Mouse (Mus musculus): ENCODE measurements around the gene Rab11fip3. TPM values are rescaled to one million over a fixed set of nuclear protein-coding genes. Genes with fewer than 3 reads are reported as not detected.
"Not testable (repeated sequence)": the region's sequence is repeated elsewhere in the genome, so short reads cannot be mapped to it uniquely, and the experiment has no call there.

Gene Rab11fip3
- 10 to 100 TPM; 17.8 to 28.5 TPM for total RNA-seq (2021)
- long read RNA-seq, experiment 1, full-length matches to known transcripts: 10 of 16 reads
- long read RNA-seq, experiment 1, partial matches to known transcripts: 5 of 16 reads
- long read RNA-seq, experiment 1, other reads (novel, unspliced or antisense): 1 of 16 reads
- long read RNA-seq, experiment 2, full-length matches to known transcripts: 38 of 58 reads
- long read RNA-seq, experiment 2, partial matches to known transcripts: 6 of 58 reads
- long read RNA-seq, experiment 2, other reads (novel, unspliced or antisense): 14 of 58 reads

DNA sequence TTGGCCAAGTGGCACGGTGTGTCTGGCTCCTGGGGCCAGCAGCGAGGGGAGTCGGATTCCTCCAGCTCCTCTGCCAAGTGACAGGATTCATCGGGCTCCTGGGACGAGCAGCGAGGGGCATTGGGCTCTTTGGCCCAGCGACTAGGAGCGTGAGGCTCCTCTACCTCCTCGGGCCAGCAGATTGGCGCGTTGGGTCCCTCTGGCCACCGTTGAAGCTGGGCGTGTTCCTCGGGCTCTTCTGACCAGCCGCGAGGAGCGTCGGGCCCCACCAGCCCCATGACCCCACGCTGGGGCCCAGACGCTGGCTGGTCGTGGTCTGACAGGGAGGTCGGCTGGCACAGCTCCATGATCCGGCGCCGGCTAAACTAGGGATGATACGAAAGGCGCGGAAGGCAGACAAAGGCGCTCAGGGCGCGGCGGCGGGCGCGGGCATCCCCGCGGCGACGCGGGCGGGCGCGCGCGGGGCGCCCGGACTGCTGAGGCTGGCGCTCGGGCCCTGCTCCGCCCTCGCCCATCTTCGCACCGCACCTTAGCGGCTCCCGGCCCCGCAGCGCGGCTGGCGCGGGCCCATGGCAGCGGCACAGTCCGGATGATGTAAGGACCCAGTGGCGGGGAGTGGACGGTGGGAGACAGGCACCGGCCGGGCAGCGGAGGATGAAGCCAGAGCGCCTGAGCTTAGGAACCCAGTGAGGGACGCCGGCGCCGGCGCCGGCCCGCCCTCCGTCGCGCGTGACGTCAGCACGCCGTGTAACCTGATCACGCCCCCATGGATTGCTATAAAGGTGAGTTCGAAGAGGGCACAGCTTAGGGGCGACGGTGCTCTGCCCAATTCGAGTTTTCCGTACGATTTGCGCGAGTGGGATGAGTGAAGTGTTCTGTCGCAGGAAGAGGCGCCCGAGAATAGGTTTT is at the start of gene Rab11fip3:
Gene Rab11fip3, minus strand, starts transcription at position 725 of the 909 bp plus-strand sequence.
- peak in 1 of 2 experiments; percentile 71 for DNase-seq (ENCODE audit: low spot score in 2 of 2)

- no peak for DNase-seq (ENCODE audit: low spot score in 2 of 2)
Measured at GRCm38 (mm10) chr17:26116503-26117258, 47.3 kb upstream of the Rab11fip3 start.

- DNase-seq (ENCODE audit: low spot score in 2 of 2): no peak
Measured at GRCm38 (mm10) chr17:26115956-26116487, 46.7 kb upstream of the Rab11fip3 start.

DNA sequence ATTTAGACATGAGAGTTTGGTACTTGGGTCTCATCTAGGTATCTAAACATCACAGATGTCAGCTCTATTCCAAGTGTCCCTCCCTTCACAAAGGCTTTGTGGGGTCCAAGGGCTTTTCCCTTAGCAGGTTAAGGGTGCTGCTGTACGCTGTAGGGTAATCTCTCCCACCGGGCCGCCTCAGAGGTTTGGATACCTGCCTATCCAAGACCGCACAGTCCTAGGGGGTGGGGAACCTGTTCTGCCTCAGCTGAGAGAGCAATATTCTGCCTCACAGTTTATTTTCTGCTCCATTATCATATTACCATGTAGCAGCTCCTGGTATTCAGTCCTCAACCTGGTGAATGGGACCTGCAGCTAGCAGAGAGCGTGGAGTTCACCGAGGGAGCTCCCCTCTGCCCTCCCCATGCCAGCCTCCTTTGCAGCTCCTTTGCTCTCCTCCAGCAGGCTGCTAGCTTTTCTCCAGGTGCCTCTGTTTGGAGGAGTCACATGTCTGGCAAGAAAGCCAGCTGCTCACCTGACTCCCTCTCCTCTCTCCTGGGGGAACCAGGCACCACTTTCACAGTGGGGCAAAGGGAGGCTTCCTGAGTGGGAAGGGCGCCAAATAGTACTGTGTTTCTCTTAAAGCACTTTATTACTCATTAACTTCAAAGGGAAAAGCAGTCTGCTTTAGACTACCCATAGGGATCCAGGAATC is 46.0 kb upstream of the Rab11fip3 start:
- DNase-seq (ENCODE audit: low spot score in 2 of 2): no peak

DNA sequence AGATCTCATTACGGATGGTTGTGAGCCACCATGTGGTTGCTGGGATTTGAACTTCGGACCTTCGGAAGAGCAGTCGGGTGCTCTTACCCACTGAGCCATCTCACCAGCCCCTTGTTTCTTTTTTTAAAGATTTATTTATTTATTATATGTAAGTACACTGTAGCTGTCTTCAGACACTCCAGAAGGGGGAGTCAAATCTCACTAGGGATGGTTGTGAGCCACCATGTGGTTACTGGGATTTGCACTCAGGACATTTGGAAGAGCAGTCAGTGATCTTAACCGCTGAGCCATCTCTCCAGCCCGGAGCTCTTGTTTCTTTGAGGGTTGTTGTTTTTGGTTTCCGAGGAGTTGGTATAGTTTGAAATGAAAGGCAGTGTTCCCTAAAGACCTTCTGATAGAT is 45.1 kb upstream of the Rab11fip3 start:
- DNase-seq (ENCODE audit: low spot score in 2 of 2): not testable (repeated sequence)

DNA sequence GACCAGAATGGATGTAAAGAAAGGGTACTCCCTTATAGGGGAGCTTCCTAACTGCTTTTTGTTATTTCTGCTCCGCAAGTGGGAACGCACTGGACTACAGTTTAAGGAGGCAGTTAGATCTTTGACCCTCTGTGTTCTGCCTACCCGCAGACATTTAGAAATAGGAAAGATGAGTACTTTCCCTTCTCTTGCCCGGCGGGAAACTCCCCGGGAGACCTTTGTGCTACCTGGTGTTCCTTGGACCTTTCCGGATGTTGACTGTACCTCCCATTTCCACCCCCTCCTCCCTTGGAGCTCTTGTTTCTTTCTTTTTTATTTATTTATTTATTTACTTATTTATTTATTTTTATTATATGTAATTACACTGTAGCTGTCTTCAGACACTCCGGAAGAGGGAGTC is 44.7 kb upstream of the Rab11fip3 start:
- no peak for DNase-seq (ENCODE audit: low spot score in 2 of 2)

GRCm38 (mm10) chr17:26113181-26113948 is 44.0 kb upstream of the Rab11fip3 start, which contains the start of gene Tmem8:
Tmem8 (plus strand) TSS chr17:26113299.
- peak; percentile 43 to 52 for DNase-seq (ENCODE audit: low spot score in 2 of 2)

DNA sequence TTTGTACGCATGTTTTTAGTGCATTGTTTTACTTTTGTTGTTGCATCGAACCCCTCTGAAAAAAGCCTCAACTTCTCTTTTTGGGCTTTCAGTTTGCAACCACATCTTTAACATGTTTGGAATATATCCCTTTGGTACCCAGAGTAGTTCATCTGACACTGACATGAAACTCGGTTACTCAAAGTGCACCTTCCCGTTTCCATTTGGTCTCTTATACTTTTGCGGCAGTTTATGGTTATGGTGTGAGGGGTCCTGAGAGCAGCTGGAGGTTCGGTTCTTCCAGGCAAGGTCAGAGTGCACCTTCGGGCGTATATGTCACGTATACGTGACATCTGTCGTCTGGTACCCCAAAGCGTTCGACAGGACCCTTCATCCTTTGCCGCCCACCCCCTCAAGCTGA is 43.4 kb upstream of the Rab11fip3 start:
- DNase-seq (ENCODE audit: low spot score in 2 of 2): no peak

DNA sequence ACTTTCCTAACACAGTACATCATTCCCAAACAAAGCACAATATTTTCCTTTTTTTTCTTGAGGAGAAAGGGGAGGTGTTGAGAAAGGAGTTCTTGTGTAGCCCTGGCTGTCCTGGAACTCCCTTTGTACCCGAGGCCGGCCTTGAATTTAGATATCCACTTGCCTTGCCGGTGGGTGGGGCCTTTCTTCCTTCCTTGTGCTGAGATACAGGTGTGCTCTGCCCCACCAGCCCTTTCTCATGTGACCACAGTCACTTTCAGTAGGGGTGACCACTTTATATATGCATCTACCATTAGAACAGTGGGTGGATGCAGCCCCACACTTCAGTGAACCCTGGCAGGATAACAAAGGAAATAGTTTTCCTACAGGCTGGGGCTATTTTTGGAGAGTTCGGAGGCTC is 42.4 kb upstream of the Rab11fip3 start:
- no peak for DNase-seq (ENCODE audit: low spot score in 2 of 2)

DNA sequence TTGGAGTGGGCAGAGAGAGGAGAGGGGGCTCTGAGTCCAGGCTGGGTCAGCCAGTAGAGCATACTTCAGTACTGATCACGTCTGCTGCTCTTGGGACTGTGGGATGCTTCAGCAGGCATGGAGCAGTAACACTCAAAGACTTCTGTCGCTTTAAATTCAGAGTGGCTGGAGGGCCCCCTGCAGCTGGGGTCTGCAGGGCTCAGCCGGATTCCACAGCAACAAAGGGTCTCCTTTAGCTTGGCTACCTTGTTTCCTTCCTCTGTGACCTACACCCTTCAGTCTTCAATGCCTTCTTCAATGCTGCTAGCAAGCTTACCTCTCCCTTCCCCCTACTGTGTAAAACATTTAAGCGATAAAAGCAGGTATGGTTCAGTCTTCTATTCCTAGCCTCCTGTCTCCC is 41.7 kb upstream of the Rab11fip3 start:
- no peak for DNase-seq (ENCODE audit: low spot score in 2 of 2)

GRCm38 (mm10) chr17:26110156-26110555 is 40.8 kb upstream of the Rab11fip3 start:
- DNase-seq (ENCODE audit: low spot score in 2 of 2): no peak

DNA sequence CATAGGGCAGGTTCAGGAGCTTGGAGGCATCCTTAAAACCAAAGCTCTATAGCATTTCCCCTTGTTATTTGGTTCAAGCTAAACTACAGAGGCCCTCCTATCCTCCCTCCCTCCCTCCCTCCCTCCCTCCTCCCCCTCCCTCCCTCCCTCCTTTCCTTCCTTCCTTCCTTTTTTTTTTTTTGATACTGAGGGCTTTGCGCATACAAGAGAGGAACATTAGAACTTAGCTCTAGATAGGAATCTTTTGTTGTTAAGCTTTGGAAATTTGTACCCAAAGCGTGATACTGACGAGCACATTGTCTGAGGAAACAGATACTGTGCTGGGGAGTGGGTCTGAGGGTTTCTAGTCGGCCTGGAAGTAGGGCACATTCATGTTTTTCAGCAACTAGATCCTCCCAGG is 36.3 kb upstream of the Rab11fip3 start:
- DNase-seq (ENCODE audit: low spot score in 2 of 2): no peak

DNA sequence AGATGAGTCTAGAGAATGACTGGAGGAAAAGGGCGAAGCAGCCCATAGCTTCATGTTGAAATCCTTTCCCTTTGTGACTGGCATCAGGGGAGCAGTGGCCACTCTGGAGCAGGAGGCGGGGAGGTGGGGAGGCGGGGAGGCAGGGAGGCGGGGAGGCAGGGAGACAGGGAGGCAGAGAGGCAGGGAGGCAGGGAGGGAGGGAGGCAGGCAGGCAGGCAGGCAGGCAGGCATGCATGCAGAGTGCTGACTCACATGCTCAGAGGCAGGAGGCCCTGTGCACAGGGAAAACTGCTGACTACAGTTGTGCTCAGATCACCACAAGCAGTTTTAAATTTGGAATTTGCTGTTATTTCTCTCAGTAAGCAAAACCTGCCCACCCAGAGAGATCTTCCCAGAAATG is 32.1 kb upstream of the Rab11fip3 start:
- DNase-seq (ENCODE audit: low spot score in 2 of 2): no peak

DNA sequence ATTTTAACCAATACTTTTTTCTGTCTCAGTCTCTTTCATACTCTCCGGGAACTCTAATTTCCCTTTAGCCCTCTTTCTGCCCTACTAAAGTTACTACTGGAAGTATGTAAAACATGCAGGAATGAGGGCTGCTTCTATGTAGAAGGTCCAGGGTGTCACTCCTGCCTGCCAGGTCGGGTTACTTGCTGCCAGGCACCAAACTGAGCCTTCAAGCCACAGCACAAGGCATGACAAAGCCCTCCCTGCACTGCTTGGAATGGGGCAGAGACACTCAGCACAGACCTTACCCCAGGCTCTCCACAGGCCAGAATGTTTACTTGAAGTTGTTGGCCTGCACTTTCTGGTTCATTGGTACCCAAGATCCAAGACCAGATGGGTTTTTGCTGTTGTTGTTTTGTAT is 30.8 kb upstream of the Rab11fip3 start:
- no peak for DNase-seq (ENCODE audit: low spot score in 2 of 2)

DNA sequence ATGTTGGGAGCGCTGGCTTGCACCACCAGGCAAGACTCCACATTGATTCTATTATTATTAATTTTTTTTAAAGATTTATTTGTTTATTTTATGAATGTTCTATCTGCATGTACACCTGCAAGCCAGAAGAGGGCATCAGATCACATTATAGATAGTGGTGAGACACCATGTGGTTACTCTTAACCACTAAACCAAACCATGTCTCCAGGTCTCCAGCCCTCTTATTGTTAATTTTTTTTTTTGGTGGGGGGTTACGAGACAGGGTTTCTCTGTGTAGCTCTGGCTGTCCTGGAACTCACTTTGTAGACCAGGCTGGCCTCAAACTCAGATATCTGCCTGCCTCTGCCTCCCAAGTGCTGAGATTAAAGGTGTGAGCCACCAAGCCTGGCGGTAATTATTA is 30.0 kb upstream of the Rab11fip3 start:
- DNase-seq (ENCODE audit: low spot score in 2 of 2): not testable (repeated sequence)

GRCm38 (mm10) chr17:26098461-26098860 is 29.1 kb upstream of the Rab11fip3 start:
- DNase-seq (ENCODE audit: low spot score in 2 of 2): no peak

DNA sequence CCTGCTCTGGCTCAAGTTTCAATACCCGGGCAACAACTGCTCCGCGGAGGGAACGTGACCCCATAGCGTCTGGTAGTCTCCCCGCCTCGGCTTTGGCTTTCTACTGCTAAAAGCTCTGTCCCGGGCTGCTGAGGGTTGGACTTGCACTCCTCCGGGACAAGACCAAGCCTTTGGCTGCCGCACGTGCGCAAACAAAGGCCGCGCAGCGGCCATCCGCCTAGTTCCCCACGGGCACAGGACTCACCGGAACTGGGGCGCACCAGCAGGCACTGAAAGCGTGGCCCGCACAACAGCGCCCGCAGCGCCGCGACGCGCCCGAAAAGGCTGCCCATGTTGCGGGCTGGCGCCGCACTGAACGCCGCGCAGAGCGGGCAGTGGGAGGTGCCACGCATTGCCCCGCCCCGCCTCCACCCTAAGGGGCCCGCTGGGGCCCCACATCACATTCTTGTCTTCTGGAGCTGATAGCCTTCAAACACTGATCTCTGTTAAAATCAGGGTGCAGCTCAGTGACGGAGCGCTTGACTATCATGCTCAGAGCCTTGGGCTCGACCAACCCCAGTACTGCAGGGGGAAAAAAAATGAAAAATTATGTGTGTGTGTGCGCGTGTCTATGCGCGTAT is 25.9 kb upstream of the Rab11fip3 start, which contains the start of gene Nme4:
Gene Nme4, minus strand, starts transcription at position 482 of the 620 bp plus-strand sequence.
- DNase-seq (ENCODE audit: low spot score in 2 of 2): no peak

- no peak for DNase-seq (ENCODE audit: low spot score in 2 of 2)
Measured at GRCm38 (mm10) chr17:26094531-26095110, 25.3 kb upstream of the Rab11fip3 start.
